Mouse (Mus musculus): ENCODE data around the gene Vmp1. TPM values are rescaled to one million over a fixed set of nuclear protein-coding genes. Genes with fewer than 3 reads are reported as not detected.
A peak's percentile ranks its signal among the peaks of the same experiment; 100 is the strongest.

The Vmp1 gene
- polyA plus RNA-seq, 1 experiment from 2014 or later = 87.4 TPM

- H3K4me3 ChIP-seq = no peak overlapping the region
- no peak for ATAC-seq (ENCODE audit: low FRiP score, low read depth)
Observed at GRCm38 (mm10) chr11:86595366-86595765, 88.3 kb downstream of the Vmp1 start.

GRCm38 (mm10) chr11:86594188-86594876 is 89.3 kb downstream of the Vmp1 start:
- 83% methylated on average over 6 of the region's 6 CpGs for WGBS
- H3K4me3 ChIP-seq = no peak overlapping the region

More at GRCm38 (mm10) chr11:86595366-86595765, 88.3 kb downstream of the Vmp1 start:
- Histone ChIP-seq H3K4me2 (replicated peaks) (no peak overlapping the region), H3K9me3 (no peaks in the 10 kb centered on the region), H3K27me3 (no peaks in the 10 kb centered on the region), H3K27ac (replicated peaks) (no peak overlapping the region), H3K36me3 (no peaks in the 10 kb centered on the region), H3K9ac (replicated peaks) (no peak overlapping the region), H3K4me1 (0 out of 2 replicates have a peak, but pooled peaks cover 5% of the 10 kb centered on the region)
- 92% methylated on average over 6 of the region's 6 CpGs for WGBS

GRCm38 (mm10) chr11:86593443-86593842 is 90.2 kb downstream of the Vmp1 start:
- H3K9ac ChIP-seq (replicated peaks) = no peak overlapping the region
- H3K36me3 ChIP-seq = no peaks in the 10 kb centered on the region
- no peak overlapping the region for H3K4me3 ChIP-seq
- 76% methylated on average over 5 of the region's 5 CpGs for WGBS
- H3K4me1 ChIP-seq = 0 out of 2 replicates have a peak, but pooled peaks cover 5% of the 10 kb centered on the region
- no peaks in the 10 kb centered on the region for H3K27me3 ChIP-seq
- no peak overlapping the region for H3K27ac ChIP-seq (replicated peaks)
- ATAC-seq (ENCODE audit: low FRiP score, low read depth) = no peak
- no peak overlapping the region for H3K4me2 ChIP-seq (replicated peaks)
- no peaks in the 10 kb centered on the region for H3K9me3 ChIP-seq

More at GRCm38 (mm10) chr11:86594188-86594876, 89.3 kb downstream of the Vmp1 start:
- H3K27ac ChIP-seq (replicated peaks) = no peak overlapping the region
- H3K9ac ChIP-seq (replicated peaks) = no peak overlapping the region
- no peaks in the 10 kb centered on the region for H3K27me3 ChIP-seq
- H3K9me3 ChIP-seq = no peaks in the 10 kb centered on the region
- no peaks in the 10 kb centered on the region for H3K36me3 ChIP-seq
- ATAC-seq (ENCODE audit: low FRiP score, low read depth) = no peak
- no peak overlapping the region for H3K4me2 ChIP-seq (replicated peaks)
- H3K4me1 ChIP-seq = 0 out of 2 replicates have a peak, but pooled peaks cover 5% of the 10 kb centered on the region

- Histone ChIP-seq H3K27me3 (no peaks in the 10 kb centered on the region), H3K27ac (replicated peaks) (no peak overlapping the region), H3K4me1 (peaks cover 5% of the 10 kb centered on the region; the same call in 1 of the 2 replicates), H3K4me3 (no peak overlapping the region), H3K9ac (replicated peaks) (no peak overlapping the region), H3K36me3 (no peaks in the 10 kb centered on the region), H3K4me2 (replicated peaks) (no peak overlapping the region), H3K9me3 (no peaks in the 10 kb centered on the region)
- 38% methylated on average over 3 of the region's 3 CpGs for WGBS
- ATAC-seq (ENCODE audit: low FRiP score, low read depth) = no peak
Observed at GRCm38 (mm10) chr11:86592993-86593392, 90.6 kb downstream of the Vmp1 start.

- ATAC-seq (ENCODE audit: low FRiP score, low read depth) = no peak
- no peaks in the 10 kb centered on the region for H3K9me3 ChIP-seq
Observed at GRCm38 (mm10) chr11:86591931-86592616, 91.6 kb downstream of the Vmp1 start.

GRCm38 (mm10) chr11:86591301-86591845 is 92.3 kb downstream of the Vmp1 start:
- WGBS = 88% methylated on average over 4 of the region's 4 CpGs
- Histone ChIP-seq H3K4me2 (replicated peaks) (no peak overlapping the region), H3K36me3 (no peaks in the 10 kb centered on the region), H3K9ac (replicated peaks) (no peak overlapping the region), H3K4me3 (no peak overlapping the region), H3K9me3 (no peaks in the 10 kb centered on the region), H3K4me1 (peaks cover 17% of the 10 kb centered on the region), H3K27ac (replicated peaks) (no peak overlapping the region), H3K27me3 (no peaks in the 10 kb centered on the region)
- no peak for ATAC-seq (ENCODE audit: low FRiP score, low read depth)

More at GRCm38 (mm10) chr11:86591931-86592616, 91.6 kb downstream of the Vmp1 start:
- no peaks in the 10 kb centered on the region for H3K27me3 ChIP-seq
- H3K27ac ChIP-seq (replicated peaks) = no peak overlapping the region
- peaks cover 12% of the 10 kb centered on the region for H3K4me1 ChIP-seq
- no peak overlapping the region for H3K4me3 ChIP-seq
- H3K36me3 ChIP-seq = no peaks in the 10 kb centered on the region
- no peak overlapping the region for H3K9ac ChIP-seq (replicated peaks)
- 92% methylated on average over 2 of the region's 2 CpGs for WGBS
- no peak overlapping the region for H3K4me2 ChIP-seq (replicated peaks)

- WGBS = 93% methylated on average over 10 of the region's 10 CpGs
- H3K4me1 ChIP-seq = peaks cover 17% of the 10 kb centered on the region
- no peaks in the 10 kb centered on the region for H3K27me3 ChIP-seq
- no peak overlapping the region for H3K4me3 ChIP-seq
- no peak overlapping the region for H3K27ac ChIP-seq (replicated peaks)
- no peak for ATAC-seq (ENCODE audit: low FRiP score, low read depth)
- no peak overlapping the region for H3K4me2 ChIP-seq (replicated peaks)
- H3K9me3 ChIP-seq = no peaks in the 10 kb centered on the region
- H3K9ac ChIP-seq (replicated peaks) = no peak overlapping the region
- no peaks in the 10 kb centered on the region for H3K36me3 ChIP-seq
Observed at GRCm38 (mm10) chr11:86590579-86590978, 93.1 kb downstream of the Vmp1 start.

- Histone ChIP-seq H3K4me1 (peaks cover 17% of the 10 kb centered on the region), H3K36me3 (0 out of 2 replicates have a peak, but pooled peaks cover 3% of the 10 kb centered on the region), H3K27me3 (no peaks in the 10 kb centered on the region), H3K4me2 (replicated peaks) (no peak overlapping the region), H3K9ac (replicated peaks) (no peak overlapping the region), H3K4me3 (no peak overlapping the region), H3K9me3 (no peaks in the 10 kb centered on the region), H3K27ac (replicated peaks) (no peak overlapping the region)
- ATAC-seq (ENCODE audit: low FRiP score, low read depth) = no peak
- 92% methylated on average over 4 of the region's 4 CpGs for WGBS
Observed at GRCm38 (mm10) chr11:86590066-86590465, 93.6 kb downstream of the Vmp1 start.

GRCm38 (mm10) chr11:86588583-86589298 is 94.9 kb downstream of the Vmp1 start:
- no peak for ATAC-seq (ENCODE audit: low FRiP score, low read depth)
- peaks cover 17% of the 10 kb centered on the region for H3K4me1 ChIP-seq
- no peaks in the 10 kb centered on the region for H3K27me3 ChIP-seq
- H3K9ac ChIP-seq (replicated peaks) = no peak overlapping the region
- no peak overlapping the region for H3K4me3 ChIP-seq
- H3K9me3 ChIP-seq = no peaks in the 10 kb centered on the region
- no peak overlapping the region for H3K27ac ChIP-seq (replicated peaks)
- WGBS = 93% methylated on average over 4 of the region's 4 CpGs
- H3K4me2 ChIP-seq (replicated peaks) = no peak overlapping the region
- H3K36me3 ChIP-seq = 0 out of 2 replicates have a peak, but pooled peaks cover 7% of the 10 kb centered on the region

GRCm38 (mm10) chr11:86587830-86588229 is 95.8 kb downstream of the Vmp1 start:
- H3K4me1 ChIP-seq = peaks cover 13% of the 10 kb centered on the region
- WGBS = 44% methylated on average over 7 of the region's 7 CpGs
- no peak overlapping the region for H3K4me3 ChIP-seq
- ATAC-seq (ENCODE audit: low FRiP score, low read depth) = no peak
- H3K9me3 ChIP-seq = no peaks in the 10 kb centered on the region
- 0 out of 2 replicates have a peak, but pooled peaks cover 7% of the 10 kb centered on the region for H3K36me3 ChIP-seq
- no peaks in the 10 kb centered on the region for H3K27me3 ChIP-seq
- no peak overlapping the region for H3K4me2 ChIP-seq (replicated peaks)
- no peak overlapping the region for H3K9ac ChIP-seq (replicated peaks)
- no peak overlapping the region for H3K27ac ChIP-seq (replicated peaks)

GRCm38 (mm10) chr11:86586868-86587792 is 96.5 kb downstream of the Vmp1 start:
- Histone ChIP-seq H3K4me2 (replicated peaks) (peak overlapping the region; percentile 25), H3K4me3 (no peak overlapping the region), H3K4me1 (peaks cover 13% of the 10 kb centered on the region), H3K27ac (replicated peaks) (no peak overlapping the region), H3K9me3 (no peaks in the 10 kb centered on the region), H3K9ac (replicated peaks) (no peak overlapping the region), H3K27me3 (no peaks in the 10 kb centered on the region), H3K36me3 (peaks cover 7% of the 10 kb centered on the region; the same call in 1 of the 2 replicates)
- ATAC-seq (ENCODE audit: low FRiP score, low read depth) = no peak
- WGBS = 14% methylated on average over 15 of the region's 15 CpGs

Data from midbrain, embryonic 12.5 days (tissue).